Mouse (Mus musculus): Measurements from ENCODE around the gene Srgap1.

The Srgap1 gene

GRCm38 (mm10) chr10:122017063-122017462 is 30.1 kb downstream of the Srgap1 start:
- no peak for DNase-seq (ENCODE audit: low read depth, low spot score)

- DNase-seq (ENCODE audit: low read depth, low spot score) = no peak
Observed at GRCm38 (mm10) chr10:122016631-122017030, 30.5 kb downstream of the Srgap1 start.

- no peak for DNase-seq (ENCODE audit: low read depth, low spot score)
Observed at GRCm38 (mm10) chr10:122012321-122012720, 34.8 kb downstream of the Srgap1 start.

GRCm38 (mm10) chr10:122008731-122009391 is 38.3 kb downstream of the Srgap1 start:
- no peak for DNase-seq (ENCODE audit: low read depth, low spot score)

- DNase-seq (ENCODE audit: low read depth, low spot score) = no peak
Observed at GRCm38 (mm10) chr10:122008370-122008730, 38.8 kb downstream of the Srgap1 start.

- DNase-seq (ENCODE audit: low read depth, low spot score) = no peak
Observed at GRCm38 (mm10) chr10:122006606-122007005, 40.5 kb downstream of the Srgap1 start.

GRCm38 (mm10) chr10:122006151-122006550 is 41.0 kb downstream of the Srgap1 start:
- no peak for DNase-seq (ENCODE audit: low read depth, low spot score)

- no peak for DNase-seq (ENCODE audit: low read depth, low spot score)
Observed at GRCm38 (mm10) chr10:122005560-122005959, 41.6 kb downstream of the Srgap1 start.

GRCm38 (mm10) chr10:122002930-122003329 is 44.2 kb downstream of the Srgap1 start:
- no peak for DNase-seq (ENCODE audit: low read depth, low spot score)

GRCm38 (mm10) chr10:121998806-121999205 is 48.3 kb downstream of the Srgap1 start:
- no peak for DNase-seq (ENCODE audit: low read depth, low spot score)

- DNase-seq (ENCODE audit: low read depth, low spot score) = no peak
Observed at GRCm38 (mm10) chr10:121996500-121996899, 50.6 kb downstream of the Srgap1 start.

GRCm38 (mm10) chr10:121995448-121995847 is 51.7 kb downstream of the Srgap1 start:
- DNase-seq (ENCODE audit: low read depth, low spot score) = no peak

- DNase-seq (ENCODE audit: low read depth, low spot score) = no peak
Observed at GRCm38 (mm10) chr10:121994660-121995059, 52.5 kb downstream of the Srgap1 start.

- no peak for DNase-seq (ENCODE audit: low read depth, low spot score)
Observed at GRCm38 (mm10) chr10:121992609-121993008, 54.5 kb downstream of the Srgap1 start.

GRCm38 (mm10) chr10:121986997-121987396 is 60.1 kb downstream of the Srgap1 start:
- DNase-seq (ENCODE audit: low read depth, low spot score) = no peak

GRCm38 (mm10) chr10:121984887-121985286 is 62.2 kb downstream of the Srgap1 start:
- no peak for DNase-seq (ENCODE audit: low read depth, low spot score)

GRCm38 (mm10) chr10:121983993-121984610 is 63.0 kb downstream of the Srgap1 start:
- DNase-seq (ENCODE audit: low read depth, low spot score) = no peak

GRCm38 (mm10) chr10:121975330-121975729 is 71.8 kb downstream of the Srgap1 start:
- no peak for DNase-seq (ENCODE audit: low read depth, low spot score)

GRCm38 (mm10) chr10:121974591-121974990 is 72.5 kb downstream of the Srgap1 start:
- DNase-seq (ENCODE audit: low read depth, low spot score) = no peak

- DNase-seq (ENCODE audit: low read depth, low spot score) = no peak
Observed at GRCm38 (mm10) chr10:121973281-121973680, 73.8 kb downstream of the Srgap1 start.

GRCm38 (mm10) chr10:121972249-121972892 is 74.7 kb downstream of the Srgap1 start:
- DNase-seq (ENCODE audit: low read depth, low spot score) = no peak

GRCm38 (mm10) chr10:121971658-121972057 is 75.5 kb downstream of the Srgap1 start:
- DNase-seq (ENCODE audit: low read depth, low spot score) = no peak

GRCm38 (mm10) chr10:121970912-121971311 is 76.2 kb downstream of the Srgap1 start:
- DNase-seq (ENCODE audit: low read depth, low spot score) = no peak

All from A20 (cell line).